Mouse (Mus musculus): ENCODE measurements around the gene Gnb1.
A peak's percentile ranks its signal among the peaks of the same experiment; 100 is the strongest.

Gnb1 gene

GRCm38 (mm10) chr4:155487746-155488145, 3.4 kb upstream of the Gnb1 start:
- peak in 1 of 2 experiments; percentile 28 for DNase-seq

GRCm38 (mm10) chr4:155488232-155489025, 2.7 kb upstream of the Gnb1 start:
- DNase-seq: peak; percentile 77 to 87

GRCm38 (mm10) chr4:155489101-155489970, 1.8 kb upstream of the Gnb1 start:
- DNase-seq: no peak

GRCm38 (mm10) chr4:155490456-155490855, 705 bp upstream of the Gnb1 start:
- DNase-seq: peak in 1 of 2 experiments; percentile 26

GRCm38 (mm10) chr4:155491529-155492130, 469 bp downstream of the Gnb1 start:
- DNase-seq: peak in 1 of 2 experiments; percentile 43

GRCm38 (mm10) chr4:155492131-155492633, 1.0 kb downstream of the Gnb1 start:
- peak; percentile 73 to 80 for DNase-seq

GRCm38 (mm10) chr4:155494891-155495290, 3.7 kb downstream of the Gnb1 start:
- DNase-seq: no peak

- no peak for DNase-seq
Observed at GRCm38 (mm10) chr4:155497963-155498362, 6.8 kb downstream of the Gnb1 start.

- DNase-seq: no peak
Observed at GRCm38 (mm10) chr4:155501126-155501525, 10.0 kb downstream of the Gnb1 start.

- DNase-seq: no peak
Observed at GRCm38 (mm10) chr4:155505067-155505466, 13.9 kb downstream of the Gnb1 start.

- DNase-seq: no peak
Observed at GRCm38 (mm10) chr4:155505671-155506295, 14.6 kb downstream of the Gnb1 start.

- no peak for DNase-seq
Observed at GRCm38 (mm10) chr4:155508614-155509013, 17.5 kb downstream of the Gnb1 start.

GRCm38 (mm10) chr4:155510981-155511380, 19.8 kb downstream of the Gnb1 start:
- no peak for DNase-seq

GRCm38 (mm10) chr4:155514810-155515209, 23.6 kb downstream of the Gnb1 start:
- no peak for DNase-seq

- peak; percentile 9 to 19 for DNase-seq
Observed at GRCm38 (mm10) chr4:155517948-155518517, 26.9 kb downstream of the Gnb1 start.

GRCm38 (mm10) chr4:155522327-155522726, 31.2 kb downstream of the Gnb1 start:
- DNase-seq: no peak

- peak in 1 of 2 experiments; percentile 22 for DNase-seq
Observed at GRCm38 (mm10) chr4:155525751-155526150, 34.6 kb downstream of the Gnb1 start.

GRCm38 (mm10) chr4:155529294-155529693, 38.1 kb downstream of the Gnb1 start:
- DNase-seq: no peak

GRCm38 (mm10) chr4:155549993-155550392, 58.8 kb downstream of the Gnb1 start:
- DNase-seq: no peak

- DNase-seq: no peak
Observed at GRCm38 (mm10) chr4:155550446-155550845, 59.3 kb downstream of the Gnb1 start.

GRCm38 (mm10) chr4:155551073-155551472, 59.9 kb downstream of the Gnb1 start:
- DNase-seq: no peak

- DNase-seq: no peak
Observed at GRCm38 (mm10) chr4:155552917-155553532, 61.9 kb downstream of the Gnb1 start.

All from kidney, postnatal 4 days (tissue).